Mouse (Mus musculus): Measurements from ENCODE around the gene Cd151. TPM values are rescaled to one million over a fixed set of nuclear protein-coding genes. Genes with fewer than 3 reads are reported as not detected.
"Not testable (repeated sequence)": the region's sequence is repeated elsewhere in the genome, so short reads cannot be mapped to it uniquely, and the experiment has no call there.

Gene Cd151
- total and polyA plus RNA-seq, 2 experiments: 51.9 to 103 TPM

- peak overlapping the region; percentile 17 for H3K27ac ChIP-seq (replicated peaks; ENCODE audit: insufficient read depth, low read depth, low read length)
Measured at GRCm38 (mm10) chr7:141443081-141443821, 23.9 kb upstream of the Cd151 start.

GRCm38 (mm10) chr7:141443828-141444237, 23.4 kb upstream of the Cd151 start, which contains the start of gene Pidd1:
Gene Pidd1, minus strand, starts transcription at chr7:141444025.
- no peaks in the 10 kb centered on the region for H3K27me3 ChIP-seq (ENCODE audit: control insufficient read depth, insufficient read depth, low read length)
- H3K36me3 ChIP-seq (ENCODE audit: control insufficient read depth, insufficient read depth, low read length): peaks cover 2% of the 10 kb centered on the region; the same call in 1 of the 2 replicates
- peaks cover 19% of the 10 kb centered on the region for H3K4me1 ChIP-seq (ENCODE audit: control insufficient read depth, insufficient read depth, low read length)
- peaks cover 4% of the 10 kb centered on the region; the same call in 1 of the 2 replicates for H3K79me2 ChIP-seq (ENCODE audit: control insufficient read depth, insufficient read depth, low read length)
- under 1% methylated on average over 25 of the region's 25 CpGs for WGBS
- peak within 1 kb of the TSS; percentile 69 for H3K9ac ChIP-seq (ENCODE audit: low read depth, low read length)
- H3K27ac ChIP-seq (replicated peaks; ENCODE audit: insufficient read depth, low read depth, low read length): peak within 1 kb of the TSS; percentile 57
- DNase-seq (ENCODE audit: extremely low read depth, low read depth, low spot score): peak; percentile 58
- peak within 1 kb of the TSS; percentile 45 for H3K4me3 ChIP-seq (ENCODE audit: insufficient read depth, low read depth, low read length)
- no peak for TF ChIP-seq CTCF (IDR thresholded peaks at IDR 0.05; ENCODE audit: low read depth, low read length)
- TF ChIP-seq POLR2A (IDR thresholded peaks at IDR 0.05; ENCODE audit: extremely low read depth, insufficient read depth, low read length): no peak

More at GRCm38 (mm10) chr7:141443081-141443821, 23.9 kb upstream of the Cd151 start:
- WGBS: 22% methylated on average over 12 of the region's 12 CpGs
- Histone ChIP-seq H3K36me3 (ENCODE audit: control insufficient read depth, insufficient read depth, low read length) (0 out of 2 replicates have a peak, but pooled peaks cover under 1% of the 10 kb centered on the region), H3K27me3 (ENCODE audit: control insufficient read depth, insufficient read depth, low read length) (no peaks in the 10 kb centered on the region), H3K4me1 (ENCODE audit: control insufficient read depth, insufficient read depth, low read length) (peaks cover 15% of the 10 kb centered on the region), H3K79me2 (ENCODE audit: control insufficient read depth, insufficient read depth, low read length) (peaks cover 4% of the 10 kb centered on the region; the same call in 1 of the 2 replicates), H3K4me3 (ENCODE audit: insufficient read depth, low read depth, low read length) (peak overlapping the region; percentile 38), H3K9ac (ENCODE audit: low read depth, low read length) (peak overlapping the region; percentile 46)
- peak; percentile 23; the same call in 1 of the 2 replicates for TF ChIP-seq CTCF (IDR thresholded peaks at IDR 0.05; ENCODE audit: low read depth, low read length)
- TF ChIP-seq POLR2A (IDR thresholded peaks at IDR 0.05; ENCODE audit: extremely low read depth, insufficient read depth, low read length): no peak
- DNase-seq (ENCODE audit: extremely low read depth, low read depth, low spot score): peak; percentile 51

GRCm38 (mm10) chr7:141446374-141446773, 20.8 kb upstream of the Cd151 start:
- DNase-seq (ENCODE audit: extremely low read depth, low read depth, low spot score); H3K27ac ChIP-seq (replicated peaks; ENCODE audit: insufficient read depth, low read depth, low read length); H3K27me3 ChIP-seq (ENCODE audit: control insufficient read depth, insufficient read depth, low read length); H3K4me3 ChIP-seq (ENCODE audit: insufficient read depth, low read depth, low read length); H3K79me2 ChIP-seq (ENCODE audit: control insufficient read depth, insufficient read depth, low read length); H3K9ac ChIP-seq (ENCODE audit: low read depth, low read length): not testable (repeated sequence)
- WGBS: 45% methylated on average over 3 of the region's 3 CpGs
- Histone ChIP-seq H3K36me3 (ENCODE audit: control insufficient read depth, insufficient read depth, low read length) (peaks cover 12% of the 10 kb centered on the region; the same call in 1 of the 2 replicates), H3K4me1 (ENCODE audit: control insufficient read depth, insufficient read depth, low read length) (peaks cover 14% of the 10 kb centered on the region)

- Histone ChIP-seq H3K36me3 (ENCODE audit: control insufficient read depth, insufficient read depth, low read length) (peaks cover 15% of the 10 kb centered on the region; the same call in 1 of the 2 replicates), H3K27me3 (ENCODE audit: control insufficient read depth, insufficient read depth, low read length) (no peaks in the 10 kb centered on the region), H3K27ac (replicated peaks; ENCODE audit: insufficient read depth, low read depth, low read length) (peak within 1 kb of the TSS; percentile 98), H3K79me2 (ENCODE audit: control insufficient read depth, insufficient read depth, low read length) (peaks cover 4% of the 10 kb centered on the region; the same call in 1 of the 2 replicates), H3K9ac (ENCODE audit: low read depth, low read length) (peak within 1 kb of the TSS; percentile 96), H3K4me3 (ENCODE audit: insufficient read depth, low read depth, low read length) (peak within 1 kb of the TSS; percentile 92), H3K4me1 (ENCODE audit: control insufficient read depth, insufficient read depth, low read length) (peaks cover 14% of the 10 kb centered on the region)
- 1% methylated on average over 63 of the region's 63 CpGs for WGBS
- TF ChIP-seq CTCF (IDR thresholded peaks at IDR 0.05; ENCODE audit: low read depth, low read length) (no peak), POLR2A (IDR thresholded peaks at IDR 0.05; ENCODE audit: extremely low read depth, insufficient read depth, low read length) (peak; percentile 91)
- peak; percentile 93 for DNase-seq (ENCODE audit: extremely low read depth, low read depth, low spot score)
Measured at GRCm38 (mm10) chr7:141447110-141447991, 19.8 kb upstream of the Cd151 start, which contains the start of gene Rplp2. Gene Rplp2, plus strand, starts transcription at chr7:141447370.

- Histone ChIP-seq H3K27me3 (ENCODE audit: control insufficient read depth, insufficient read depth, low read length) (no peaks in the 10 kb centered on the region), H3K9ac (ENCODE audit: low read depth, low read length) (no peak overlapping the region), H3K4me1 (ENCODE audit: control insufficient read depth, insufficient read depth, low read length) (peaks cover 12% of the 10 kb centered on the region), H3K4me3 (ENCODE audit: insufficient read depth, low read depth, low read length) (no peak overlapping the region), H3K27ac (replicated peaks; ENCODE audit: insufficient read depth, low read depth, low read length) (no peak overlapping the region), H3K79me2 (ENCODE audit: control insufficient read depth, insufficient read depth, low read length) (peaks cover 7% of the 10 kb centered on the region; the same call in 1 of the 2 replicates), H3K36me3 (ENCODE audit: control insufficient read depth, insufficient read depth, low read length) (peaks cover 15% of the 10 kb centered on the region; the same call in 1 of the 2 replicates)
- no peak for TF ChIP-seq POLR2A (IDR thresholded peaks at IDR 0.05; ENCODE audit: extremely low read depth, insufficient read depth, low read length)
- TF ChIP-seq CTCF (IDR thresholded peaks at IDR 0.05; ENCODE audit: low read depth, low read length): no peak
- no peak for DNase-seq (ENCODE audit: extremely low read depth, low read depth, low spot score)
Measured at GRCm38 (mm10) chr7:141451928-141452327, 15.3 kb upstream of the Cd151 start.
